Mouse (Mus musculus) olfactory bulb, adult 2 months (tissue): Measurements from ENCODE around the gene Zfp704. TPM values are rescaled to one million over a fixed set of nuclear protein-coding genes. Genes with fewer than 3 reads are reported as not detected.
A peak's percentile ranks its signal among the peaks of the same experiment; 100 is the strongest.

Source experiments
- H3K27ac ChIP-seq: fragments of 200-500 bp; 2 replicates; pipeline ENCODE4 v1.5.1; 2012; ENCODE audit warnings: low read depth, low read length; ENCODE audit not compliant: insufficient read depth
- H3K4me1 ChIP-seq: fragments of 200-500 bp; 2 replicates; pipeline ENCODE4 v1.6.1; 2012; ENCODE audit warnings: low read length; ENCODE audit not compliant: control insufficient read depth, insufficient read depth
- H3K4me3 ChIP-seq: fragments of 200-500 bp; 2 replicates; pipeline ENCODE4 v1.5.1; 2012; ENCODE audit warnings: mild to moderate bottlenecking, low read depth, low read length, moderate library complexity; ENCODE audit not compliant: insufficient read depth
- CTCF ChIP-seq: fragments of 200-500 bp; IDR thresholded peaks from 2 replicates; pipeline ENCODE4 v1.5.1; 2012; ENCODE audit warnings: low read depth, mild to moderate bottlenecking, low read length, moderate library complexity; ENCODE audit not compliant: insufficient read depth
- POLR2A ChIP-seq: fragments of 200-500 bp; IDR thresholded peaks from 2 replicates; pipeline ENCODE4 v1.6.1; 2012; ENCODE audit warnings: mild to moderate bottlenecking, low read depth, low read length, moderate library complexity; ENCODE audit not compliant: insufficient read depth
- WGBS: fragments of 180-500 bp; shearing (Covaris S2); methylation state at CpG from one replicate; pipeline ENCODE4 v1.1.7; 2018; 5-methylcytosine and 5-hydroxymethylcytosine counted together
- polyA plus RNA-seq: library from polyadenylated mRNA; stranded (reverse); fragments of >200 nt; gene quantifications from 2 replicates; pipeline ENCODE4 v1.2.4, GENCODE M21; 2012; ENCODE audit warnings: low replicate concordance; ENCODE audit not compliant: missing spikeins, insufficient read depth, insufficient read length

Zfp704 gene
- polyA plus RNA-seq, 1 experiment, result not detected

DNA sequence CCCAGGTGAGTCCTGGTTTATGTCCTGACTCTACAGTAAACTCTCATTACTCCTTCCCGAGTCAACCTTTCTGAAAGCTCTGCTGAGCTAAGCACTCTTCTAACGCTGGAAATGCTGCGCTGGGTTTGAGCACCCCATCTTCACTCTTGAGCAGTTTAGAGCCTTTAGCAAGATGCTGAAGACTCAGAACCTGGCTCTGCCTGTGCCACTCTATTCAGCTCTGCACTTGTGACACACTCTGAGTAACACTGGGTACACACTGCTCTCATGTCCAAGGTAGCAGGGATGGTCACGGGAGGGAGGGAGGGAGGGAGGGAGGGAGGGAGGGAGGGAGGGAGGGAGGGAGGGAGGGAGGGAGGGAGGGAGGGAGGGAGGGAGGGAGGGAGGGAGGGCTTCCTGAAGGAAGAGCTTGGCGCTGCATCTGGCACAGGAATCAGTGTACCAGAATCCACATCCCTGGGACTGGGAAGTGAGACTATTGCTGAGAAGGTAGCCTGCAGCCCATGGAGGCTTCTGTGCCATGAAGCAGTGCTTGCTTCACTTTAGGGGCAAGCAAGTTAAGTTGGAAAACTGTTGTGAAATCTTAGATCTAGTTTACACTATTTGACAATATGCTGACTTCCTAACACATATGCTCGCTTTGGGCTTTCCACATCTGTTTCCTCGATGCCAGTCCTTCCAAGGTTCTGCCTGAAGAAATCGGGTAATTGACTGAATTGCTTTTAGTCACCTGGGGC is 93.6 kb downstream of the Zfp704 start:
- no peak for TF ChIP-seq POLR2A
- TF ChIP-seq CTCF, result no peak
- H3K27ac ChIP-seq, result no peak overlapping the region
- 93% methylated on average over 8 of the region's 8 CpGs for WGBS
- H3K4me1 ChIP-seq, result peaks cover 6% of the 10 kb centered on the region; the same call in 1 of the 2 replicates
- H3K4me3 ChIP-seq, result no peak overlapping the region

DNA sequence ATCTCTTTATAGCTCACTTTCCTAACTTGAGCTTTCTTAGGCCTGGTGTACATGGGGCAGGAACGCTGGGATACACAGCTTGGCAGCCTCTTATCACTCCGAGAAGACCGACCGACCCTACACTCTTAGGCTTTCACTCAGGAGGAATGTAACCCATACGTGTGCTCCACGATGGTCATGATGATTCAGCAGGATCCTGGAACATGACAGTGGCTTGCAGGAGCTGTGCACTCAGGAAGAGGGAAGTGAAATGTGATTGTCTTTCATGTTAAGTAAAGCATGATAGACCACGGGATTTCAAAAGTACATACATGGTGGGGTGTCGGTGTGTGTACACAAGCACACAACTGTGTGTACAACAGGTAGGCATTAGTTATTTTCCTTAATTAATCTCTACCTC is 94.4 kb downstream of the Zfp704 start:
- TF ChIP-seq POLR2A (no peak), CTCF (no peak)
- Histone ChIP-seq H3K4me1 (0 out of 2 replicates have a peak, but pooled peaks cover 2% of the 10 kb centered on the region), H3K27ac (no peak overlapping the region), H3K4me3 (no peak overlapping the region)
- WGBS, result 90% methylated on average over 8 of the region's 8 CpGs

DNA sequence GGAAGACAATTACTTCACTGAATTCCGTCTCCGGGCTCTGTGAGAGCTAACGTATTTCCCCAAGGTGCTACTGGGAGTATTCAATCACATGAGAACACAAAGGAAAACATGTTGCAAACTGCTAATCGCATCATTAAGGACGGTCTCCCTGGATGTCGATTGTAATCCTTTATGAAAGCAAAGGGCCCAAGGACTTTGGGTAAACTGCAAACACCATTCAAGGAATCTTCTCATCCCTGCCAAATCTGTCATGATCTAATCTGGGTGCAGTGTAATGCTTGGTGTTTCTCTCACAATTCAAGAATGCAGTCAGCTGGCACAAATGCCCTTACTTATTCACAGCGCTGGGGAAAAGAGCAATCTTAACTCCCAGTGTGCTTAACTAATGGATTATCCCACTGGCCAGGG is 96.2 kb downstream of the Zfp704 start:
- Histone ChIP-seq H3K4me1 (peaks cover 5% of the 10 kb centered on the region), H3K27ac (no peak overlapping the region), H3K4me3 (no peak overlapping the region)
- TF ChIP-seq CTCF (no peak), POLR2A (no peak)
- WGBS, result 46% methylated on average over 7 of the region's 7 CpGs

DNA sequence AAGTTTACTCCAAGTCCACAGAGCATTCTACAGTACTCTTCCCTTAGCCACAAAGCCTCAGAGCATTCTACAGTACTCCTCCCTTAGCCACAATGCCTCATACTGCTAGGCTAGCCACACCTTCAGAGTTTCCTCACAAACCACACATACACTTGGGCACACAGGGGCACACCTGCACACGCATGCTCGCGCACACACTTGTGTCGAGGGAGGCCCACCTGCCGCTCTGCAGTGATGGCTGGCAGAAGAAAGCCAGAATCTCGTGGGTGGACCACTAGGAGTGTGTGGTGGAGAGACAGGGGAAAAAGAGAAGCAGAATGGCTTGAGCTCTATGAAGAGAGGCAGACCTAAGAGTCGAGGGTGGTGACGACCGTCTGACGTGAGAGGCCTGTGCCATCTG is 97.7 kb downstream of the Zfp704 start:
- TF ChIP-seq POLR2A (no peak), CTCF (no peak)
- 97% methylated on average over 10 of the region's 10 CpGs for WGBS
- Histone ChIP-seq H3K27ac (no peak overlapping the region), H3K4me1 (peaks cover 5% of the 10 kb centered on the region), H3K4me3 (no peak overlapping the region)

DNA sequence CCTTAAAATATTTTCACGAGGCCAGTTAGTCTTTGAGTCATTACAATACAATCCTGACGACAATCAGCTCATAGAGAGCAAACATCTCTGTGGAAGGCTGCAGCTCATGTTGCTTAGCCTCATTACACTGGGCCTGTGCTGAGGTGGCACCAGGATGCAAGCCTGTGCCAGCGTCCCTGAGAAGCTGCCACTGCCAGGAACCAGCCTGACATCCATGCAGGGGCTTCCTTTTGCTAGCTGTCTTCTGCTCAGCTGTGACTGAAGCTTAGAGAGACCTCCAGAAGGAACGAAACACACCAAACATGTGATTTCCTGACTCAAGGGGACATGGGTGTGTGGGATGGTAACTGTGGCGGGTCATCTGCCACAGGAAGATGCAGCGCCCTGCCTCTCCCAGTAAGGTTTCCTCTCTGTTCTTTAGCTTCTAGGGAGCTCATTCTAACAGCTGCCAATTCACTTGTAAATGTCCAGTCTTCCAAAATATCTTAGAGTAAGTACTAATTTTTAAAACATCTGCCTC is 104.1 kb downstream of the Zfp704 start:
- TF ChIP-seq POLR2A, result no peak
- TF ChIP-seq CTCF, result no peak
- no peak overlapping the region for H3K4me3 ChIP-seq
- H3K4me1 ChIP-seq, result peaks cover 14% of the 10 kb centered on the region
- WGBS, result 59% methylated on average over 6 of the region's 6 CpGs
- H3K27ac ChIP-seq, result no peak overlapping the region

DNA sequence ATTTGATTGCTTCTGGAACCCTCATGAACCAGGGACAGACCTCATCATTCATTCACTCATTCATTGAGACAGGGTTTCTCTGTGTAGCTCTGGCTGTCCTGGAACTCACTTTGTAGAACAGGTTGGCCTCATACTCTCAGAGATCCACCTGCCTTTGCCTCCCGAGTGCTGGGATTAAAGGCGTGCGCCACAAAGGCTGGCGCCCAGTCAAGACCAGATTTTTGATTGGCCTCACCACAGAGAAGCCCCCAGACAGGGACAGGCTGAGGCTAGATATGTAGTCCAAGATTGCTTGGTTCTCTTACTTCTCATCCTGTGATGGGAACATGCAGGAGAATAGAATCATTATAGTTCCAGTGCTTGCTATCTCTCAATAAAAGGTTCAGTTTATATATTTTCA is 105.5 kb downstream of the Zfp704 start:
- TF ChIP-seq POLR2A, result no peak
- no peak for TF ChIP-seq CTCF
- WGBS, result 90% methylated on average over 4 of the region's 4 CpGs
- Histone ChIP-seq H3K27ac (no peak overlapping the region), H3K4me1 (peaks cover 16% of the 10 kb centered on the region), H3K4me3 (no peak overlapping the region)

DNA sequence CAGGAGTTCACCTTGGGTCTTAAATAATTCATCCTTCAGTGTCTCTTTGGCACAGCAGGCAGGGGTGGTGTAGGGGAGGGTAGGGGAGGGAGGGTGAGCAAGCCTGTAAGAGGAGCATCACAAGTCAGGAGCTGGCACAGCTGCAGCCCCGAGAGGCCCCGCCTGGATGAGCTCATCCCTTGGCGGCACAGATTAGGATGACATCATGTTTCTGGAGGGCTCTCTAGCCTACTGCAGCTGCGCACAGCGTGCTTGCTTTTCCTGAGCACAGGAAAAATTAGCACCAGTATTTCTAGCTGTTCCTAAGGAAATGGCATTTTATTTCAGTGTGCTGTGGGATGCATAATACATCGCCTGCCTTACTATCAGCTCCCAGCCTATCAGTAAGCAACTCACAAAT is 109.2 kb downstream of the Zfp704 start:
- 1% methylated on average over 6 of the region's 6 CpGs for WGBS
- Histone ChIP-seq H3K4me3 (no peak overlapping the region), H3K4me1 (peaks cover 18% of the 10 kb centered on the region), H3K27ac (no peak overlapping the region)
- TF ChIP-seq POLR2A, result no peak

DNA sequence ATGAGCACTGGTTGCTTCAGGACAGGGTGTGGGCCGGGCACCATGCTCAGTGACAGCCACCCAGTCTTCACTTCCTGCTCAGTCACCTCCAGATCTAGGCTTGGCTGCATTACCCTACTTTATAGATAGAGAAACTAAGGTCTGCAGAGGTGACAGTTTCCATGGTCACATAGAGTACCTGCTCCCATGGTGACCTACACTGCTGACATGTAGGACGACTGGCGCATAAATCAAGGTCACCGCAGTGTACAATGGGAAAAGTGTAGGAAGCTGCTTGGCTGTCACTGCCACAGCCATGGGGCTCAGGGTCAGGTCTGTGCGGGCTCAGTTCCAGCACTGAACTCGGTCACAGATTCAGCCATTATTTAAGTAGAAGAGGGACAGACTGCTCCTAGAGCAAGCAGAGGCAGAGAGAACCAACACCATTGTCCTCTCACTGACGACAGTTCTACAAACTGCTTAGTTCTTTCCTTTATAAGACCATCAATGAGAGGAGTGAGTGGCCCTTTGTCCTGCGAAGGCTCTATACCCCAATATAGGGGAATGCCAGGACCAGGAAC is 109.8 kb downstream of the Zfp704 start:
- TF ChIP-seq CTCF (no peak), POLR2A (no peak)
- WGBS, result 45% methylated on average over 8 of the region's 8 CpGs
- H3K27ac ChIP-seq, result peak overlapping the region; percentile 89

DNA sequence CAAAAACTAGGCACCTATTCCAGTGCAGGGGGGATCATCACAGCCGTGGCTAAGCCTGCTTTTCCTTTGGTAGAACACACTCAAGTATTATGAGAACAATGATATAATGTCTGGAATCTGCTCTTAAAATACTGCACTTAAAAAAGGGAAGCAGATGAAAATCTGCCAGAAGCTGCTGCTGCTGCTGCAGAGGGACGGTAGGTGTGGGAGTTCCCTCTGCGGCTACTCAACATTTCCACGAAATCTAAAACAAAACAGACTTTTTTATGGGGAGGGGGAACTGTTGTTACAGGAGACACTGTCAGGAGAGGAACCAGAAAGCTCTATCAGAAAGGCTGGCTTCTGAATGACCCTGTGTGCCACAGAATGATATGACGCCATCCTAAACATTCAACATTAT is 110.4 kb downstream of the Zfp704 start:
- H3K4me3 ChIP-seq, result no peak overlapping the region
- 45% methylated on average over 5 of the region's 5 CpGs for WGBS
- no peak overlapping the region for H3K27ac ChIP-seq
- H3K4me1 ChIP-seq, result peaks cover 16% of the 10 kb centered on the region
- no peak for TF ChIP-seq CTCF
- no peak for TF ChIP-seq POLR2A

More for the DNA sequence above, 109.8 kb downstream of the Zfp704 start:
- Histone ChIP-seq H3K4me3 (no peak overlapping the region), H3K4me1 (peaks cover 16% of the 10 kb centered on the region)
